Mouse (Mus musculus) v-Abl transformed pro-B cells (cell line): ENCODE measurements around the gene Clic4.

ENCODE experiments used
- in situ Hi-C, 2 experiments: fragments of 400-800 bp; cut with MboI; formaldehyde crosslinking; loops; one replicate each; pipeline ENCODE4 v1.15.1; 2025; ENCODE audit not compliant: unreplicated experiment in 2 of 2

Clic4 gene

GRCm38 (mm10) chr4:135238706-135239510, 33.7 kb downstream of the Clic4 start:
- in situ Hi-C loops = no loop called here

GRCm38 (mm10) chr4:135236658-135237057, 36.0 kb downstream of the Clic4 start:
- in situ Hi-C loops = no loop called here

- in situ Hi-C loops = no loop called here
Observed at GRCm38 (mm10) chr4:135235546-135235945, 37.1 kb downstream of the Clic4 start.

- in situ Hi-C loops = no loop called here
Observed at GRCm38 (mm10) chr4:135232563-135232962, 40.1 kb downstream of the Clic4 start.

- in situ Hi-C loops = no loop called here
Observed at GRCm38 (mm10) chr4:135231543-135231942, 41.1 kb downstream of the Clic4 start.

- in situ Hi-C loops = no loop called here
Observed at GRCm38 (mm10) chr4:135231136-135231535, 41.5 kb downstream of the Clic4 start.

GRCm38 (mm10) chr4:135230661-135231060, 42.0 kb downstream of the Clic4 start:
- in situ Hi-C loops = no loop called here

GRCm38 (mm10) chr4:135229871-135230270, 42.7 kb downstream of the Clic4 start:
- in situ Hi-C loops = loop anchor here in 1 of 2 experiments (5.0 kb wide), 1 partner anchor 32 kb away; no protein-coding TSS in a partner anchor

GRCm38 (mm10) chr4:135228136-135228535, 44.5 kb downstream of the Clic4 start:
- in situ Hi-C loops = loop anchor here in 1 of 2 experiments (5.0 kb wide), 1 partner anchor 34 kb away; no protein-coding TSS in a partner anchor

GRCm38 (mm10) chr4:135226008-135226667, 46.5 kb downstream of the Clic4 start:
- in situ Hi-C loops = loop anchor here in 1 of 2 experiments (5.0 kb wide), 1 partner anchor 36 kb away; no protein-coding TSS in a partner anchor

- in situ Hi-C loops = loop anchor here (5.0 kb wide), 2 partner anchors 38 to 93 kb away; no protein-coding TSS in a partner anchor
Observed at GRCm38 (mm10) chr4:135223808-135224207, 48.8 kb downstream of the Clic4 start.

GRCm38 (mm10) chr4:135221632-135222407, 50.8 kb downstream of the Clic4 start:
- in situ Hi-C loops = loop anchor here (5.0 kb wide), 2 partner anchors 40 to 95 kb away; no protein-coding TSS in a partner anchor

- in situ Hi-C loops = loop anchor here (5.0 kb wide), 2 partner anchors 42 to 97 kb away; no protein-coding TSS in a partner anchor
Observed at GRCm38 (mm10) chr4:135220641-135221040, 52.0 kb downstream of the Clic4 start.

- in situ Hi-C loops = loop anchor here (5.0 to 10.0 kb wide), 3 partner anchors 43 to 195 kb away; no protein-coding TSS in a partner anchor
Observed at GRCm38 (mm10) chr4:135219652-135220051, 53.0 kb downstream of the Clic4 start.

GRCm38 (mm10) chr4:135209846-135210245, 62.8 kb downstream of the Clic4 start:
- in situ Hi-C loops = loop anchor here (5.0 to 10.0 kb wide), 6 partner anchors 58 to 263 kb away; no protein-coding TSS in a partner anchor

GRCm38 (mm10) chr4:135205711-135206600, 66.7 kb downstream of the Clic4 start:
- in situ Hi-C loops = loop anchor here (5.0 kb wide), 4 partner anchors 54 to 259 kb away; no protein-coding TSS in a partner anchor

- in situ Hi-C loops = loop anchor here (5.0 kb wide), 4 partner anchors 53 to 258 kb away; no protein-coding TSS in a partner anchor
Observed at GRCm38 (mm10) chr4:135205254-135205653, 67.4 kb downstream of the Clic4 start.

- in situ Hi-C loops = loop anchor here (5.0 kb wide), 4 partner anchors 52 to 257 kb away; no protein-coding TSS in a partner anchor
Observed at GRCm38 (mm10) chr4:135204666-135205065, 67.9 kb downstream of the Clic4 start.
